Mouse (Mus musculus) heart, adult 2 months (tissue): ENCODE data around the gene Klb. TPM values are rescaled to one million over a fixed set of nuclear protein-coding genes. Genes with fewer than 3 reads are reported as not detected.

Experiments used
- DNase-seq, 2 experiments: peaks; one replicate each; pipeline ENCODE4 v3.0.0; 2021
- H3K27ac ChIP-seq: fragments of 200-600 bp; 2 replicates; pipeline ENCODE4 v1.8.1; 2022
- H3K27me3 ChIP-seq: fragments of 200-500 bp; 2 replicates; pipeline ENCODE4 v1.6.1; 2012; ENCODE audit warnings: mild to moderate bottlenecking, low read length, inconsistent platforms, mixed read lengths; ENCODE audit not compliant: control insufficient read depth, insufficient read depth
- H3K36me3 ChIP-seq: fragments of 200-500 bp; 2 replicates; pipeline ENCODE4 v1.6.1; 2012; ENCODE audit warnings: low read length, inconsistent platforms; ENCODE audit not compliant: control insufficient read depth, insufficient read depth
- H3K4me1 ChIP-seq: fragments of 200-500 bp; 2 replicates; pipeline ENCODE4 v1.6.1; 2011; ENCODE audit warnings: low read length; ENCODE audit not compliant: control insufficient read depth, insufficient read depth
- H3K4me3 ChIP-seq: fragments of 200-600 bp; 2 replicates; pipeline ENCODE4 v1.8.1; 2022
- H3K79me2 ChIP-seq: fragments of 200-500 bp; replicated peaks from 2 replicates; pipeline ENCODE4 v1.6.1; 2012; ENCODE audit warnings: mild to moderate bottlenecking, inconsistent platforms, low read length, moderate library complexity, mixed read lengths; ENCODE audit not compliant: control insufficient read depth, insufficient read depth
- H3K9ac ChIP-seq: fragments of 200-500 bp; 2 replicates; pipeline ENCODE4 v1.6.1; 2012; ENCODE audit warnings: low read depth, mild to moderate bottlenecking, control low read depth, inconsistent platforms, low read length, mixed read lengths
- CTCF ChIP-seq: fragments of 200-600 bp; IDR thresholded peaks from 2 replicates; pipeline ENCODE4 v1.8.1; 2022; ENCODE audit warnings: antibody characterized with exemption, mild to moderate bottlenecking, moderate library complexity
- EP300 ChIP-seq: fragments of 200-500 bp; IDR thresholded peaks from 2 replicates; pipeline ENCODE4 v1.6.1; 2011; ENCODE audit warnings: low read depth, low read length, control low read depth; ENCODE audit not compliant: insufficient read depth
- POLR2A ChIP-seq: fragments of 200-500 bp; IDR thresholded peaks from 2 replicates; pipeline ENCODE4 v1.6.1; 2011; ENCODE audit warnings: mild to moderate bottlenecking, low read depth, low read length, control low read depth; ENCODE audit not compliant: insufficient read depth
- WGBS: fragments of 180-500 bp; shearing (Covaris S2); methylation state at CpG from one replicate; pipeline ENCODE4 v1.1.7; 2018; 5-methylcytosine and 5-hydroxymethylcytosine counted together
- intact Hi-C: fragments of 180-260 bp; cut with DNase I; formaldehyde crosslinking; loops from one replicate; pipeline ENCODE4 v1.15.1; 2025
- polyA plus RNA-seq: library from polyadenylated mRNA; depleted of rRNA; stranded (reverse); fragments of >200 nt; gene quantifications from 2 replicates; pipeline ENCODE4 v1.2.3, GENCODE M21; 2012
- total RNA-seq, 2 experiments: library from RNA; stranded (reverse); gene quantifications; 2 replicates each; pipeline ENCODE4 v1.2.3; 2021

The Klb gene
- total and polyA plus RNA-seq, 3 experiments = 0.08 to 1.1 (median 0.34) TPM

DNA sequence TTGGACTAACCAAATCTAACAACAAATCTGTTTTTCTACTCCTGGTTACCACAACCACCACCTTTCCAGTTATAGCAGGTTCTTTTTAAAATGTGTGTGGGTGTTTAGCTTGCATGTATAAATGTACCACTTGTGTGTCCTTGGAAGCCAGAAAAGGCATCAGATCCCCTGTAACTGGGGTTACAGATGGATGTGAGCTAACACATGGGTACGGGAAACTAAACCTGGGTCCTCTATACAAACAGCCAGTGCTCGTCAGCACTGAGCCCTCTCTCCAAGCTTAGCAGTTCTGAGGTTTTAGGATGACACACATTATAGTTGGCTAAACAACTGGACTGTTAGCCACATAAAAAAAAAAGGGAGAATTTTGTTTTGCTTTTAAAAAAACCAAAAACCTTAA, 37.6 kb downstream of the Klb start:
- Histone ChIP-seq H3K27ac (no peak overlapping the region), H3K27me3 (no peaks in the 10 kb centered on the region), H3K36me3 (peaks cover 17% of the 10 kb centered on the region), H3K9ac (no peak overlapping the region), H3K4me1 (peaks cover 4% of the 10 kb centered on the region), H3K4me3 (no peak overlapping the region), H3K79me2 (no peaks in the 10 kb centered on the region)
- no peak for DNase-seq
- WGBS = 78% methylated on average over 2 of the region's 2 CpGs
- TF ChIP-seq CTCF = no peak
- TF ChIP-seq EP300 = no peak
- TF ChIP-seq POLR2A = no peak
- intact Hi-C loops = no loop called here

- H3K9ac ChIP-seq = no peak overlapping the region
- H3K4me1 ChIP-seq = peaks cover 4% of the 10 kb centered on the region
- peak; percentile 21; the same call in 1 of the 2 replicates for TF ChIP-seq POLR2A
- no peak for TF ChIP-seq CTCF
- intact Hi-C loops = no loop called here
- WGBS = 78% methylated on average over 6 of the region's 6 CpGs
- H3K4me3 ChIP-seq = no peak overlapping the region
- no peak overlapping the region for H3K27ac ChIP-seq
- peaks cover 17% of the 10 kb centered on the region for H3K36me3 ChIP-seq
- H3K27me3 ChIP-seq = no peaks in the 10 kb centered on the region
- no peaks in the 10 kb centered on the region for H3K79me2 ChIP-seq
- no peak for DNase-seq
Measured at GRCm38 (mm10) chr5:65387008-65387867, 39.1 kb downstream of the Klb start.

DNA sequence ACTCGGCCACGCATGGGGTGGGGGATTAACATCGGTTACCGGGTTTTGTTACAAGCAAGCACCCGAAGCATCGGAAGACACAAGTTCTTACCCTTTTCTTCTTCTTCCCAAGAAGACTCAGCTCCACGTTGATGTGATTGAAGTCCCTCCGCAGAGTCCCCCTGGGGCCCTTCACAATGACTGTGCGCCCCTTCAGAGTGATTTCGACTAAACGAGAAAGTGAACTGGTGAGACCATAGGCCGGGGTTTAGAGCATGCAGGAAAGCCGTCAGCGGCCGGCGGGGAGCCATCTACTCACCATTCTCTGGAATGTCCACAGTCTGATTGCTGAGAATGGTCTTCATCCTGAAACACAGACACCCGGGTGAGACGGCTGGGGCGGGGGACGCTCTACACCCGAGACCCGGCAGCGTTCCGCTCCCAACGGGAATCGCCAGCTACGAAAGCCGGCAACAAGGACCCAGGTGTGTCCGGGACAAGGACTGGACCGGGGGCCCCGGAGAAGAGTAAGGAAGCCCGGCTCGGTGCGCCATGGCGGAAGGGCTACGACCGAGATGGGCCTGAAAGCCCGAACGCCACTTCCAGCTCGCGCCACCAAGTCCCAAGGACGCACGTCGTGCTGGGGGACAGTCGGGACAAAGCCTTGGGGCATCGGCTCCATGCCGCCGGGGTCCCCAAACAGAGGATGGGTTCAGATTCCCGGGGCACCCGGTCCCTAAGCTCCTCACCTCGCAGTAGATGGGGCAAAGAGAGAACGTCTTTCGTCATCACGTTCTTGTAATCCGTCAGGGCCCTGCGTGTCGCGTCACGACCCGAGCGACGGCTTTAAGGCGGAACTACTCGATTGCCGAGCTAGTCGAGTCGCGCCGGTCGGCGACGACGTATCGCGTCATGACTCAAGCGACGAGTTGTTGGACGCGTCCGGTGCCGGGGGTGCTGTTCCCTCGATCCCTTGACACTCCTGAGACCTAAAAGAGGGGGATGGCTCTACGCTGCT, 42.8 kb downstream of the Klb start, which contains the start of the genes Rpl9 and Lias:
Gene Rpl9 (minus strand): TSS at position 797 of the 997 bp plus-strand sequence.
Gene Lias (plus strand): TSS at position 850 of the 997 bp plus-strand sequence.
- intact Hi-C loops = loop anchor here (1.0 to 5.0 kb wide), 4 partner anchors 46 to 371 kb away; partner anchors contain the start of genes Gm43552, N4bp2 and Rfc1
- peak; percentile 96 for TF ChIP-seq EP300
- TF ChIP-seq POLR2A = peak; percentile 99
- TF ChIP-seq CTCF = no peak
- DNase-seq = peak; percentile 98 to 99
- Histone ChIP-seq H3K27me3 (no peaks in the 10 kb centered on the region), H3K9ac (peak within 1 kb of the TSS; percentile 86), H3K79me2 (no peaks in the 10 kb centered on the region), H3K36me3 (peaks cover 17% of the 10 kb centered on the region), H3K4me3 (peak within 1 kb of the TSS; percentile 56), H3K27ac (peak within 1 kb of the TSS; percentile 89), H3K4me1 (peaks cover 4% of the 10 kb centered on the region)
- WGBS = under 1% methylated on average over 83 of the region's 83 CpGs

GRCm38 (mm10) chr5:65391753-65392152, 43.6 kb downstream of the Klb start:
- H3K4me3 ChIP-seq = peak overlapping the region; percentile 56
- H3K9ac ChIP-seq = peak overlapping the region; percentile 77
- H3K27ac ChIP-seq = peak overlapping the region; percentile 89
- 3% methylated on average over 12 of the region's 12 CpGs for WGBS
- H3K4me1 ChIP-seq = peaks cover 4% of the 10 kb centered on the region
- H3K79me2 ChIP-seq = no peaks in the 10 kb centered on the region
- H3K36me3 ChIP-seq = peaks cover 17% of the 10 kb centered on the region
- TF ChIP-seq EP300 (no peak), CTCF (no peak), POLR2A (no peak)
- intact Hi-C loops = loop anchor here (1.0 to 5.0 kb wide), 4 partner anchors 45 to 371 kb away; partner anchors contain the start of genes Gm43552, N4bp2 and Rfc1
- H3K27me3 ChIP-seq = no peaks in the 10 kb centered on the region
- DNase-seq = no peak

DNA sequence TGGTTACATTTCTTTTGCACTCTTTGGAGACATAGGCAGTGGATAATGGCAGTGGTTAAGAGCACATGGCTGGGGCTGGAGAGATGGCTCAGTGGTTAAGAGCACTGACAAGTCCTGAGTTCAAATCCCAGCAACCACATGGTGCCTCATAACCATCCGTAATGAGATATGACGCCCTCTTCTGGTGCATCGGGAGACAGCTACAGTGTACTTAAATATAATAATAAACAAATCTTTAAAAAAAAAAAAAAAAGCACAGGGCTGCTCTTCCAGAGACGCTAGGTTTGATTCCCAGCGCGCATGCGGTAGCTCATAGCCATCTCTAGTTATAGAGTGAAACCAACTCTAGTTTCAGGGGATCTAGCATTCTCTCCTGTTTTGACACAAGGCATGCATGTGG, 46.3 kb downstream of the Klb start:
- 92% methylated on average over 7 of the region's 7 CpGs for WGBS
- TF ChIP-seq CTCF = 0 out of 2 replicates have a peak, but pooled peaks have one; percentile 6
- no peak for TF ChIP-seq POLR2A

More for the DNA sequence above, 46.3 kb downstream of the Klb start:
- Histone ChIP-seq H3K4me3 (no peak overlapping the region), H3K4me1 (peaks cover 4% of the 10 kb centered on the region), H3K36me3 (peaks cover 9% of the 10 kb centered on the region), H3K27me3 (no peaks in the 10 kb centered on the region), H3K27ac (no peak overlapping the region), H3K9ac (no peak overlapping the region), H3K79me2 (no peaks in the 10 kb centered on the region)
- intact Hi-C loops = loop anchor here (5.0 kb wide), 1 partner anchor 368 kb away; the partner anchor contains the start of gene N4bp2
- no peak for DNase-seq
